Mouse (Mus musculus): ENCODE measurements around the gene Ssxb8. TPM values are rescaled to one million over a fixed set of nuclear protein-coding genes. Genes with fewer than 3 reads are reported as not detected.
"Not testable (repeated sequence)": the region's sequence is repeated elsewhere in the genome, so short reads cannot be mapped to it uniquely, and the experiment has no call there.

Ssxb8 gene
- not detected in 2 replicates for polyA plus RNA-seq (2015; fragmentation: Nextera tagmentation; extraction: Ambion mirVana)

GRCm38 (mm10) chrX:8690744-8691143, at the start of gene Ssxb8:
Gene Ssxb8 (minus strand): TSS chrX:8690844.
- not testable (repeated sequence) for H3K27me3 ChIP-seq; H3K27ac ChIP-seq; H3K9me3 ChIP-seq; H3K4me2 ChIP-seq; H3K4me3 ChIP-seq; H3K9ac ChIP-seq; H3K36me3 ChIP-seq; H3K4me1 ChIP-seq; ATAC-seq (ENCODE audit: insufficient number of reproducible peaks, low FRiP score, low TSS enrichment, low read depth)
- WGBS: 53% methylated on average over 1 of the region's 1 CpGs

GRCm38 (mm10) chrX:8732907-8733306, 42.3 kb upstream of the Ssxb8 start:
- Histone ChIP-seq H3K27ac (no peak overlapping the region), H3K4me1 (no peaks in the 10 kb centered on the region), H3K9ac (no peak overlapping the region), H3K4me2 (no peak overlapping the region), H3K9me3 (no peaks in the 10 kb centered on the region), H3K27me3 (no peaks in the 10 kb centered on the region), H3K36me3 (no peaks in the 10 kb centered on the region), H3K4me3 (no peak overlapping the region)
- 48% methylated on average over 5 of the region's 5 CpGs for WGBS
- no peak for ATAC-seq (ENCODE audit: insufficient number of reproducible peaks, low FRiP score, low TSS enrichment, low read depth)

GRCm38 (mm10) chrX:8663085-8663484, 27.6 kb downstream of the Ssxb8 start:
- no peaks in the 10 kb centered on the region for H3K4me1 ChIP-seq
- WGBS: 83% methylated on average over 4 of the region's 4 CpGs
- H3K9me3 ChIP-seq: no peaks in the 10 kb centered on the region
- H3K4me3 ChIP-seq: no peak overlapping the region
- H3K27ac ChIP-seq: no peak overlapping the region
- H3K36me3 ChIP-seq: no peaks in the 10 kb centered on the region
- H3K27me3 ChIP-seq: no peaks in the 10 kb centered on the region
- H3K9ac ChIP-seq: no peak overlapping the region
- H3K4me2 ChIP-seq: no peak overlapping the region
- no peak for ATAC-seq (ENCODE audit: insufficient number of reproducible peaks, low FRiP score, low TSS enrichment, low read depth)

Other genes starting within 250 kb of the Ssxb8 start
- not detected in 2 replicates for gene Ssxb2, start 229.1 kb downstream of the Ssxb8 start, polyA plus RNA-seq (2015; fragmentation: Nextera tagmentation; extraction: Ambion mirVana)
- gene Gm14459, start 165.9 kb downstream of the Ssxb8 start, polyA plus RNA-seq (2015; fragmentation: Nextera tagmentation; extraction: Ambion mirVana): not detected in 2 replicates
- not detected in 2 replicates for gene Ssxb6, start 142.6 kb downstream of the Ssxb8 start, polyA plus RNA-seq (2015; fragmentation: Nextera tagmentation; extraction: Ambion mirVana)
- not detected in 2 replicates for gene Ssxb3, start 99.0 kb downstream of the Ssxb8 start, polyA plus RNA-seq (2015; fragmentation: Nextera tagmentation; extraction: Ambion mirVana)
- not detected in 2 replicates for gene Ssx9, start 57.6 kb upstream of the Ssxb8 start, polyA plus RNA-seq (2015; fragmentation: Nextera tagmentation; extraction: Ambion mirVana)
- gene Ssxb5, start 112.8 kb upstream of the Ssxb8 start, polyA plus RNA-seq (2015; fragmentation: Nextera tagmentation; extraction: Ambion mirVana): not detected in 2 replicates
- not detected in 2 replicates for gene Gm6592, start 153.2 kb upstream of the Ssxb8 start, polyA plus RNA-seq (2015; fragmentation: Nextera tagmentation; extraction: Ambion mirVana)
- gene Gm5751, start 183.4 kb upstream of the Ssxb8 start, polyA plus RNA-seq (2015; fragmentation: Nextera tagmentation; extraction: Ambion mirVana): not detected in 2 replicates
- 3.2 and 4.4 TPM in 2 replicates for gene B630019K06Rik, start 201.5 kb upstream of the Ssxb8 start, polyA plus RNA-seq (2015; fragmentation: Nextera tagmentation; extraction: Ambion mirVana)

Data from limb, embryonic 15.5 days (tissue).